Mouse (Mus musculus) fibroblast of lung, adult 2 months (primary cell): ENCODE results near the gene Bloc1s3.

Source experiments
- DNase-seq: peaks from one replicate; pipeline ENCODE4 v3.0.0-alpha.2; 2011; ENCODE audit warnings: low read depth

Gene Bloc1s3

GRCm38 (mm10) chr7:19455186-19455585 is 53.0 kb downstream of the Bloc1s3 start:
- no peak for DNase-seq
